Mouse (Mus musculus): ENCODE results near the gene Olfr796. TPM values are rescaled to one million over a fixed set of nuclear protein-coding genes. Genes with fewer than 3 reads are reported as not detected.

The Olfr796 gene
- not detected in 2 replicates for polyA plus RNA-seq (2015; fragmentation: Nextera tagmentation; extraction: Ambion mirVana)

DNA sequence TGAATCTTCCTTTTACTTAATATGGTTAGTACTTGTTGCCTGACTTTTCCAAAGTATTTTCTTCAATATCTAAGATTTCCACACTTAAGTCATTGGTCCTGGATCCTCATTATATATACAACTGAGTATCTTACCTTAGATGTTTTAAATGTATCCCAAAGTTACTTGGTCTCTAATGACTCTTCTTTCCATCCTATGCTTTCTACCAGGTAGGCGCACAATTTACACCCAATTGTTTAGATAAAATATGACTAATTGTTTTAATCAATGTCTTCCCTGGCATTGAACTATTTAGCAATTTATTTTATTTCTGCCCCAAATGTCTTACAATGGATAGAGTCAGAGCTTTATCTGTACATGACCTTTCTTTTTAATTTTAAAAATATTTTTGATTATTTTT is at the start of gene Olfr796:
Olfr796 (minus strand) TSS at position 101 of the 400 bp plus-strand sequence.

GRCm38 (mm10) chr10:129657394-129657793 is 45.0 kb upstream of the Olfr796 start, which contains the start of gene Olfr800:
Gene Olfr800 (plus strand): TSS chr10:129657694.

GRCm38 (mm10) chr10:129637184-129637583 is 24.8 kb upstream of the Olfr796 start, which contains the start of gene Olfr799:
Gene Olfr799 (plus strand): TSS chr10:129637484.

DNA sequence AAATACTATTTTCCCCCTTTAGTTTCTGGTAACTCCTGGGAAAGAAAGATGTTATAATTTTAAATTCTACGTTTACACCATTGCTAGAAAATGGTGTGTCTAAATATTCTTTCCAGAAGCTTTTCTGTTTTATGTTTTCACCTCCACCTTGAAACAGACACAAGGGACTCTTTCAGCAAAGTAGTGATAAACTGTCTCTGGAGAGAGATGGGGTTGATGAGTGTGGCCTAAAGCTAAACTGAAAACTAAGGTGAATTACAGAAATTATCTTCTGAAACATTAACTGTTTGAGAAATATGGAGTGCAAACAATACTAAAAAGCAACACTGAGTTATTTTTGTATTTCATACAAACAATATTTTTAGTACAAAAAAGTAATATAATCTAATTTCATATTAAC is 15.5 kb upstream of the Olfr796 start, which contains the start of gene Olfr798:
Olfr798 (minus strand) TSS at position 101 of the 400 bp plus-strand sequence.

DNA sequence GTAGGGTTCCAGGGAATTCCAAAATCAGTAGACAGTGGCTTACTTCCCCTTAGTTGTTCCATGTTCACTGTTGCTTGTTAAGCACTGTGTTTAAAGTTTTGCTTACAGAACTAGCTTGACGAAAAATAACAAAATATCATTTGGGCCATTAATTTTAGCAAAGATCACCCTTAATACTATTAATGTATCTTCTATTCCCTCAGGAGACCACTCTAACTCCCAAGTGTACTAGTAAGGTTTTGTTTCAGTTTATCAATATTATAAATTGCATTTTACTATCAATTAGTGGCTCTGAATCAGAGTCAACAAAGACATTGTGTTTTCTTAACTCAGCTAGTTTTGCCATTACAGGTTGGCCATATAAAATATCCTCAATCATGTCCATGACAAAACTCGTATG is 45.0 kb downstream of the Olfr796 start, which contains the start of gene Olfr794:
Olfr794 (plus strand) TSS at position 301 of the 400 bp plus-strand sequence.

Small RNAs within 50 kb of the gene (microRNA-seq; reads per million reads assigned to microRNA genes)
- gene Gm23252: 0 reads per million in 2 experiments

Other genes with a start within 250 kb of the Olfr796 start
- gene Olfr784, start 228.5 kb downstream of the Olfr796 start, polyA plus RNA-seq (2015; fragmentation: Nextera tagmentation; extraction: Ambion mirVana): 0.06 TPM in 1 of 2 replicates, not detected in the other
- not detected in 2 replicates for gene Olfr785, start 207.1 kb downstream of the Olfr796 start, polyA plus RNA-seq (2015; fragmentation: Nextera tagmentation; extraction: Ambion mirVana)
- not detected in 2 replicates for gene Olfr786, start 185.3 kb downstream of the Olfr796 start, polyA plus RNA-seq (2015; fragmentation: Nextera tagmentation; extraction: Ambion mirVana)
- not detected in 2 replicates for gene Olfr787, start 150.7 kb downstream of the Olfr796 start, polyA plus RNA-seq (2015; fragmentation: Nextera tagmentation; extraction: Ambion mirVana)
- gene Olfr788, start 141.6 kb downstream of the Olfr796 start, polyA plus RNA-seq (2015; fragmentation: Nextera tagmentation; extraction: Ambion mirVana): not detected in 2 replicates
- not detected in 2 replicates for gene Olfr789, start 127.8 kb downstream of the Olfr796 start, polyA plus RNA-seq (2015; fragmentation: Nextera tagmentation; extraction: Ambion mirVana)
- not detected in 2 replicates for gene Olfr790, start 114.1 kb downstream of the Olfr796 start, polyA plus RNA-seq (2015; fragmentation: Nextera tagmentation; extraction: Ambion mirVana)
- gene Olfr791, start 90.8 kb downstream of the Olfr796 start, polyA plus RNA-seq (2015; fragmentation: Nextera tagmentation; extraction: Ambion mirVana): not detected in 2 replicates
- not detected in 2 replicates for gene Olfr792, start 73.4 kb downstream of the Olfr796 start, polyA plus RNA-seq (2015; fragmentation: Nextera tagmentation; extraction: Ambion mirVana)
- not detected in 2 replicates for gene Olfr794, start 44.9 kb downstream of the Olfr796 start, polyA plus RNA-seq (2015; fragmentation: Nextera tagmentation; extraction: Ambion mirVana)
- gene Olfr798, start 15.4 kb upstream of the Olfr796 start, polyA plus RNA-seq (2015; fragmentation: Nextera tagmentation; extraction: Ambion mirVana): not detected in 2 replicates
- not detected in 2 replicates for gene Olfr799, start 24.9 kb upstream of the Olfr796 start, polyA plus RNA-seq (2015; fragmentation: Nextera tagmentation; extraction: Ambion mirVana)
- gene Olfr800, start 45.1 kb upstream of the Olfr796 start, polyA plus RNA-seq (2015; fragmentation: Nextera tagmentation; extraction: Ambion mirVana): not detected in 2 replicates
- not detected in 2 replicates for gene Olfr801, start 61.3 kb upstream of the Olfr796 start, polyA plus RNA-seq (2015; fragmentation: Nextera tagmentation; extraction: Ambion mirVana)
- not detected in 2 replicates for gene Olfr802, start 75.6 kb upstream of the Olfr796 start, polyA plus RNA-seq (2015; fragmentation: Nextera tagmentation; extraction: Ambion mirVana)
- not detected in 2 replicates for gene Olfr803, start 81.7 kb upstream of the Olfr796 start, polyA plus RNA-seq (2015; fragmentation: Nextera tagmentation; extraction: Ambion mirVana)
- gene Olfr804, start 90.6 kb upstream of the Olfr796 start, polyA plus RNA-seq (2015; fragmentation: Nextera tagmentation; extraction: Ambion mirVana): not detected in 2 replicates
- gene Olfr805, start 116.8 kb upstream of the Olfr796 start, polyA plus RNA-seq (2015; fragmentation: Nextera tagmentation; extraction: Ambion mirVana): not detected in 2 replicates
- not detected in 2 replicates for gene Olfr806, start 129.4 kb upstream of the Olfr796 start, polyA plus RNA-seq (2015; fragmentation: Nextera tagmentation; extraction: Ambion mirVana)
- not detected in 2 replicates for gene Olfr807, start 145.2 kb upstream of the Olfr796 start, polyA plus RNA-seq (2015; fragmentation: Nextera tagmentation; extraction: Ambion mirVana)
- gene Olfr808, start 152.9 kb upstream of the Olfr796 start, polyA plus RNA-seq (2015; fragmentation: Nextera tagmentation; extraction: Ambion mirVana): not detected in 2 replicates
- not detected in 2 replicates for gene Olfr809, start 162.1 kb upstream of the Olfr796 start, polyA plus RNA-seq (2015; fragmentation: Nextera tagmentation; extraction: Ambion mirVana)
- gene Olfr810, start 182.3 kb upstream of the Olfr796 start, polyA plus RNA-seq (2015; fragmentation: Nextera tagmentation; extraction: Ambion mirVana): not detected in 2 replicates
- gene Olfr811, start 191.8 kb upstream of the Olfr796 start, polyA plus RNA-seq (2015; fragmentation: Nextera tagmentation; extraction: Ambion mirVana): not detected in 2 replicates
- not detected in 2 replicates for gene Olfr812, start 233.5 kb upstream of the Olfr796 start, polyA plus RNA-seq (2015; fragmentation: Nextera tagmentation; extraction: Ambion mirVana)
- not detected in 2 replicates for gene Olfr813, start 242.8 kb upstream of the Olfr796 start, polyA plus RNA-seq (2015; fragmentation: Nextera tagmentation; extraction: Ambion mirVana)

Measured in skeletal muscle tissue, postnatal 0 days (tissue).